Mouse (Mus musculus) bone marrow, adult 2 months (tissue): ENCODE measurements around the gene Ankrd44. TPM values are rescaled to one million over a fixed set of nuclear protein-coding genes. Genes with fewer than 3 reads are reported as not detected.

ENCODE experiments used
- H3K27ac ChIP-seq: fragments of 200-500 bp; 2 replicates; pipeline ENCODE4 v1.5.1; 2012; ENCODE audit warnings: low read depth, mild to moderate bottlenecking, control low read depth, inconsistent platforms, low read length; ENCODE audit not compliant: control insufficient read depth, poor library complexity, insufficient read depth
- H3K4me1 ChIP-seq: fragments of 200-500 bp; 2 replicates; pipeline ENCODE4 v1.6.1; 2011; ENCODE audit warnings: low read length; ENCODE audit not compliant: control insufficient read depth, insufficient read depth
- H3K4me3 ChIP-seq: fragments of 200-500 bp; replicated peaks from 2 replicates; pipeline ENCODE3; 2011; ENCODE audit warnings: mild to moderate bottlenecking, low read depth, low read length, control low read depth; ENCODE audit not compliant: control insufficient read depth
- CTCF ChIP-seq: fragments of 200-500 bp; IDR thresholded peaks from 2 replicates; pipeline ENCODE4 v1.5.1; 2011; ENCODE audit warnings: low read length, control low read depth; ENCODE audit not compliant: control insufficient read depth, insufficient read depth
- POLR2A ChIP-seq: fragments of 200-500 bp; IDR thresholded peaks from 2 replicates; pipeline ENCODE4 v1.6.1; 2011; ENCODE audit warnings: low read depth, mild to moderate bottlenecking, control low read depth, low read length, borderline replicate concordance; ENCODE audit not compliant: control insufficient read depth
- WGBS: fragments of 180-500 bp; shearing (Covaris S2); methylation state at CpG from one replicate; pipeline ENCODE4 v1.1.7; 2018; 5-methylcytosine and 5-hydroxymethylcytosine counted together
- polyA plus RNA-seq: library from polyadenylated mRNA; stranded (reverse); fragments of >200 nt; gene quantifications from 2 replicates; pipeline ENCODE4 v1.2.4, GENCODE M21; 2011; ENCODE audit warnings: low replicate concordance; ENCODE audit not compliant: missing spikeins, insufficient read depth, insufficient read length

Ankrd44 gene
- polyA plus RNA-seq, 1 experiment = 47.3 TPM

- H3K4me1 ChIP-seq = no peaks in the 10 kb centered on the region; the same call in 1 of the 2 replicates
- WGBS = 85% methylated on average over 9 of the region's 9 CpGs
- TF ChIP-seq CTCF (no peak), POLR2A (no peak)
- H3K27ac ChIP-seq = no peak overlapping the region
- H3K4me3 ChIP-seq = no peak overlapping the region
These were observed 110.9 kb downstream of the Ankrd44 start for GRCm38 (mm10) chr1:54815206-54815855.

- Histone ChIP-seq H3K4me1 (no peaks in the 10 kb centered on the region; the same call in 1 of the 2 replicates), H3K4me3 (peak overlapping the region; percentile 35), H3K27ac (peak overlapping the region; percentile 62)
- WGBS = 58% methylated on average over 10 of the region's 10 CpGs
- TF ChIP-seq CTCF = no peak
- no peak for TF ChIP-seq POLR2A
These were observed 116.2 kb downstream of the Ankrd44 start for GRCm38 (mm10) chr1:54809811-54810549.

GRCm38 (mm10) chr1:54809098-54809490, 117.1 kb downstream of the Ankrd44 start:
- Histone ChIP-seq H3K4me1 (no peaks in the 10 kb centered on the region; the same call in 1 of the 2 replicates), H3K4me3 (no peak overlapping the region), H3K27ac (no peak overlapping the region)
- TF ChIP-seq POLR2A = no peak
- WGBS = 89% methylated on average over 13 of the region's 13 CpGs

- 79% methylated on average over 4 of the region's 4 CpGs for whole genome bisulfite sequencing
- no peak for TF ChIP-seq CTCF
- no peak for TF ChIP-seq POLR2A
- Histone ChIP-seq H3K27ac (no peak overlapping the region), H3K4me1 (no peaks in the 10 kb centered on the region; the same call in 1 of the 2 replicates), H3K4me3 (no peak overlapping the region)
These were observed 117.6 kb downstream of the Ankrd44 start for GRCm38 (mm10) chr1:54808401-54809097.

GRCm38 (mm10) chr1:54807832-54808231, 118.4 kb downstream of the Ankrd44 start:
- TF ChIP-seq CTCF (no peak), POLR2A (no peak)
- H3K4me1 ChIP-seq = no peaks in the 10 kb centered on the region; the same call in 1 of the 2 replicates
- H3K4me3 ChIP-seq = no peak overlapping the region
- H3K27ac ChIP-seq = no peak overlapping the region
- 78% methylated on average over 3 of the region's 3 CpGs for WGBS

- no peak overlapping the region for H3K27ac ChIP-seq
- WGBS = 84% methylated on average over 2 of the region's 2 CpGs
- H3K4me1 ChIP-seq = no peaks in the 10 kb centered on the region; the same call in 1 of the 2 replicates
- H3K4me3 ChIP-seq = no peak overlapping the region
- no peak for TF ChIP-seq POLR2A
- TF ChIP-seq CTCF = no peak
These were observed 119.9 kb downstream of the Ankrd44 start for GRCm38 (mm10) chr1:54806116-54806850.

- Histone ChIP-seq H3K4me1 (no peaks in the 10 kb centered on the region; the same call in 1 of the 2 replicates), H3K27ac (no peak overlapping the region), H3K4me3 (no peak overlapping the region)
- 87% methylated on average over 9 of the region's 9 CpGs for WGBS
- no peak for TF ChIP-seq POLR2A
- TF ChIP-seq CTCF = no peak
These were observed 121.8 kb downstream of the Ankrd44 start for GRCm38 (mm10) chr1:54804406-54804805.

- Histone ChIP-seq H3K4me1 (no peaks in the 10 kb centered on the region; the same call in 1 of the 2 replicates), H3K27ac (no peak overlapping the region), H3K4me3 (no peak overlapping the region)
- TF ChIP-seq POLR2A = no peak
- no peak for TF ChIP-seq CTCF
- 79% methylated on average over 11 of the region's 11 CpGs for WGBS
These were observed 123.5 kb downstream of the Ankrd44 start for GRCm38 (mm10) chr1:54802703-54803102.
